Mouse (Mus musculus): ENCODE data around the gene Ppid.

Ppid gene

DNA sequence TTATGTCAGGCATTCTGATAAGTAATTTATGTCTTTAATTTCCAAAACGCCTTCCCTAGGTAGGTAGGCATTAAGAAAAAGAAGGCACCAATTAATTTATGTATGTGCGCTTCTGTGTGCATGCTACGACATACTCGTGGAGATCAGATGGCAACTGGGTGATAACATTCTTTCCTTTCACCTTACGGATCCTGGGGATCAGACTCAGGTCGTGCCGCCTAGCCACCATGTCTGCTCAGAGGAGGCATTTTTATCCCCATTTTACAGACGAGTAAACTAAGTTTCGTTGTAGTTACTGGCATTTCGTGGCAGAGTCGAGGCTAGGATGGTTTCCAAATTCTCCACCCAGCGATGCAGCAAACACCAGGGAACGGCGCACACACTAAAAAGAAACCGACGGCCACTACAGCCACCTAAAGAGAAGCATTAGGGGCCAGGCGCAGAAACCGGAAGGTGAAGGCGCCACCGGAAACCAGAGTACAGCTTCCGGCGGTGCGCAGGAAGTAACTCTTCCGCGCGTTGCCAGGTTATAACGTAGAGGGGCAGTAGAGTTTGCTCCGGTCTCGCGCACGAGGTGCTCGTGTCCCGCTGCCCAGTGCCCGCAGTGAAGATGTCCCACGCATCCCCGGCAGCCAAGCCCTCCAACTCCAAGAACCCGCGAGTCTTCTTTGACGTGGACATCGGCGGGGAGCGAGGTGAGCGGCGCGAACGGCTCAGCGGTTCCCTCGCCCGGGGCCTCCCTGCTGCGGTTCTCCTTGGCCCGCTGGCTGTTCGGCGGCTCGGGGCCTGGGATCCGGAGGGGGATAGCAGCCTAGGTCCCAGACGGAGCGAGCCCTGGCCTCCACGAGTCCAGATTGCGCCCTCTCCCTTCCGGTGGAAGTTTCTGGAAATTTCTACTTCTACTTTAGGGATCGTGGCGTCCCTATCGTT, at the start of gene Ppid:
Gene Ppid (plus strand): TSS at position 480 of the 930 bp plus-strand sequence.
- peak; percentile 82 for DNase-seq

DNA sequence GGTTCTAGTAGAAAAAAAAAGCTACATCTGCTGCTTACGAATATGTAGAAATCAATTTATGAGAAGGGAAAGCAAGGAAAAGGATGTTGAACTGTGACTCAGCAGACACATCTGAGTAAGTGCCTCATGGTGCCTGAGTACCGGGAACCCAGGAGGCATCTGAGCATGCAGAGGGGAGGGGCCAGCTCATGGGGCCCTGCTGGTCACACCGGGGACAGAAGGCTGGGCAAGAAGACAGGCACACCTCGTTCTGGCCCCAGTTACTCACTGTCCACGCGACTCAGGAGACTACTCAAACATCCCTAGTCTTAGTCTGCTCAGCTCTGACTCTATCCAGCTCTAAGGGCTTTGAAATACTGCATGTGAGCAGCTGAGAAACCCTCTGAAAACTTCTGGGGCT, 48.6 kb upstream of the Ppid start:
- no peak for DNase-seq

DNA sequence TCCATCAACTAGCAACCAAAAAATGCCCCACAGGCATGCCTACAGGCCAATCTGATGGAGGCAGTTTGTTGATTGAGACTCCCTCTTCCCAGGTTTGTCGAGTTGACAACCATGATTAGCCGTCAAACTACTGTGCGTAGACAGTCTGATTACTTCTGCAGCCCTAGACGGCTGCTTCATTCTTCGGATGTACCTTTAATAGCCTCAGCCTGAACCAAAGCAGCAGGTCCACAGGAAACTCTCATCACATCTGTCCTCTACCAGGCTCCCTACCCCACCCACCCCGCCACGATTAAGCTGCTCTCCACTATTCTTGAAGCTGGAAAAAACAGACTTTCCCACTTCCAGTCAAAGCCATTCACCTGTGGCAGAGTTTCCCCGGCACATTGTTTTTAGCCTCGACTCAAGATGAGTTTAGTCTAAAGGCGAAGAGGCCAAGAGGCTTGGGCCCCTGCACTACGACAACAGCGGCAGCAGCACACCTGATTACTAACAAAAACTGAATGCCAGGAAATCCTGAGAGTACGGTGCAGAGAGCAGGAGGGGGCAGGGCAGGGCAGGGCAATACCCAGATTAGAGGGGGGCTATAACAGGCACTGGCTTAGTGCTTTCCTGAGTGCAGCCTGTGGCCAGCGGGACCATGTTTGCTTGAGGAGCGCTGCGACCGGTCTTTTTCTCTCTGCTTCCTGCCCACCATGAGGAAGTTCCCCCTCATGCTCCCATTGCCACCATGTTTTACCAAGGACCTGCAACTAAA, 42.3 kb upstream of the Ppid start:
- DNase-seq: no peak

DNA sequence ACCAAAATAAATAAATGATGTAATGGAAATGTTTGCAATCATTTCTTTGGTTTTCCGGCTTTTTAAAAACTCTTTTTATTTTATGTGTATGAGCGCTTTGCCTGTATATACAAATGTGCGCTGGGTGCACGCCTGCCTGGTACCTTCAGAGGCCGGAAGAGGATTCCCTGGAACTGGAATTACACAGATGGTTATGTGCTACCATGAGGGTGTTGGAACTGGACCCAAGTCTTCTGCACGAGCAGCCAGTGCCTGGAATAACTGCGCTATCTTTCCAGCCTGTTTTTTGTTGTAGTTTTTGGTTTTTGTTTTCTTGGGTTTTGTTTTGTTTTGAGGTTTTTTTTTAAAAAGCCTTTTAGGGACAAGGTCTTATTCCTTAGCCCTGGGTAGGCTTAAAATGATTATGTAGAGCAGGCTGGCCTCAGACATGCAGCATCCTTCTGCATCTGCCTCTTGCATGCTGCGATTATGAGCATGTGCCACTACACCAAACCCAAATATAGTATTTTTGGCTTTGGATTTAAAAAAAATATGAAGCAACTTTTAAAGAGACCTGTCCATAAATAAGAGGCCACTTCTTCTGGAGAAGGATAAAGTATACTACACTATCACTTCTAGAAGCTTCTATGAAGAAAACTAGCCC, 41.3 kb upstream of the Ppid start:
- no peak for DNase-seq

DNA sequence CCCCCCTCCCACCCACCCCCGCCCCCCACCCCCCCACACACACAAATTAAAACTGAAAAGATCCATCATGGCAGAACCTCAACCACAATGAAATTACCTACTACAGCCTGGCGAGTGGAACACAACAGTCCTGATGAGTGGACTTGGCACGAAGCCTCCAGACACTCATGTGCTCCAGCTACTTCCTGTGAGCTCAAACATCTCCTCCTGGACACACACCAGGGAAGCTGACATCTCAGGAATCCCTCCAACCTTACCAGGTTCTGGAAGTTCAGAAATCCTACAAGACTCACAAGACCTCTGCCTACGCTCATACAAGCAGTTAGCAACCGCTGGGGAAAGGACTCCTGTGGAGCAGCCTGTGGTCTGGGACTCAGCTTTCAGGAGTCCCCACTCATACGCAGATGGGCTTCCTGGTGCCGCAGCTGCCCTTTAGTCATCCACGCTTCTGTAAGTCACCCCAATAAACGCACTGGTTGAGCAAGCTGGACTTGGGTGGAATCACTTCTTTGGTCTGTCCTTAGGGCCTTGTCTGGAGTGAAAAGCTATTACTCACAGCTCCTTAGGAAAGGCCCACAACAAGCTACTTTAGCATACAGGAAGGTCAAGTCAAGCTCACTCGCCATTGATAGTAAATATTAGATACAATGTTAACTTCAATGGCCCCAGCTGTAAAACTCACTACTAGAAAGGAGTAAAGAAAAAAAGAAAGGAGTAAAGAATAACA, 39.2 kb upstream of the Ppid start:
- DNase-seq: no peak

DNA sequence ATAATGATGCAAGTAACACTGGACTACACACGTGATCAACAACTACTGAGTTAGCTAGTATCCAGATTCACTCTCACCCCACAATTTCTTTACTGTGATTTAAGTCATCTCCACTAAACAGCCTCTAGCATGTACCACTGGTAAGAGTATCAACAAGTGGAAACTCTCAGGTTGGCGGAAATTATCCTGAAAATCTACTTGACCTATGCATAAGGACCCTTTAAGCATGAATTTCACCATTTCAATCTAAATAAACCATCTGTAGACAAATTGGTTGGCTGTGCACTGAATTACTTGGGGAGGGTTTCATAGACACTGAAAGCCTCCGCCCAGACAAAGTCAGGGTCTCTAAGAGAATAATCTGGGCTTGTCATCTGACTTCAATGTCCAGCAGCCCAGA, 37.4 kb upstream of the Ppid start:
- DNase-seq: no peak

DNA sequence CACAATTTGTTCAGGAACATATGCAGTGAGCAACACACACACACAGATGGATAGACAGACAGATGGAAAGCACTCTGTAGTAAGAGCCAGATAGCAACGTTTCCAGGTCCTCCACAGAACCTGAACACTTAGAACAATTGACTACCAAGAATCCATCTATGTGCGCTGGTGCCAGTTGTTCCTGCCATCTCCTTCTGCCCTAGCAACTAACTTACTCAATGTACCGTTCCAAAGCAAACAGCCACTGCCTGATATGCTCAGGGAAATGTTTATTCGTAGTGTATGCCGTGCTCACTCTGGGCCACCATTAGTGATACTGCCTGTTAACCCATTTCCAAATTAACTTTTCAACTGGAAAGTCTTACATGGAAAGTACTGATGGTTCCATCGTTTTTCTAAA, 36.1 kb upstream of the Ppid start:
- no peak for DNase-seq

DNA sequence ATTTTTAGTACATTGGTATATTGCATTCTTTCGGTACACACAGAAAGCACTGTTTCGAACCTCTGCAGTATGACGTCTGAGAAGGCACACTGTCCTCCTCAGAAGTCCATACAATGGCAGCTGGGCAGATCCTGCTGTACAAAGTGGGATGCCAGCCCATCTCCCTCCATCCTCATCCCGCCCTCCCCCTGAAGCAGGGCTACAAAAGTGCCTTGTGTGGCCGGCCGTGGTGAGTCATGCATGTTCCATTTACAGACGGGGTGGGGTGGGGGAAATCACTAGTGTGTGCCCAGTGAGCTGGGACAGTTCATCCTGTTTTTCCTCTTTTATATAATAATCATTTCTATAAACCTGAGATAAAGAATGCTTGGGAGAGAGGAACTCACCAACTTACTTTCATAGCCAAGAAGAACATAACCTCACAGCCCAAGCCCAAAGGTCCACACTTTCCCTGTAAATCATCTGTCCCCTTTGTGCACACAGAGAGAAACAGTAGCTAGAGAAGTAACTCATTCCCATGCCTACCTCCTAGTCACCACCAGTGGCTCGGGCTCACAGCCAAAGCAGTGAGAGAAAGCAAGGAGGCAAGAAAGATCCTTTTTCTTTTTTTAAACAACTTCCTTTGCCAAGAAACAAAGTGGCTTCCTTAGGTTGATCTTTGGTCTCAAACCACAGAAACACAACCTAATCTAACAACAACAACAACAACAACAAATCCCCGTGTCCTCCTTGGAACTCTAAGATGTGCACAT, 31.9 kb upstream of the Ppid start:
- DNase-seq: no peak

DNA sequence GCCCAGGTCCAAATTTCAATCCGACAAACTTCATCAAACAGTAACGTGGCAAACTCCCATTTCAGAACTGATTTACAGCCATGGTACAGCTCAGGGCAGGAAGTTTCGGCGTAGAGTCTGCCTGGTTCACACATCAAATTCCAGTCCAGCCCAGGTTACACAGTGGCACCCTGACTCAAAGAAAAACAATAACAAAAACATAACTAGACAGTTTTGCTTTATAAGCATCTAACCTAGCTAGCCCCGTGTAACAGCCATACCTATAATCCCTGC, 31.4 kb upstream of the Ppid start:
- DNase-seq: no peak

DNA sequence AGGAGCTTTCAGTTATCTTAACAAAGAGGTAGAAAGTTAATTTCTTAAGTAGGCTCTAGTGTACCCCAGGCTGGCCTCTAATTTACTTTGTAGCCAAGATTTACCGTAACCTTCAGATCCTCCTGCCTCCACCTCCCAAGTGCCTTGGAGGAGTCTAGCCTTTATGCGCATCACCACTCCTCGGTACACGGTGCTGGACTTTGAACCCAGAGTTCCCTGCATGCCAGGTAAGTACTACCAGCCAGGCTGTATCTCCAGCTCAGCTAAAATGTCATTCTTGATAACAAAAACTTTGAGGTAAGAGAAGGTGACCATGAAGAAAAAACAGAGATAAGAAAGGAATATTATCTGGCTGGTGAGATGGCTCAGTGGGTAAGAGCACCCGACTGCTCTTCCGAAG, 30.6 kb upstream of the Ppid start:
- DNase-seq: no peak

DNA sequence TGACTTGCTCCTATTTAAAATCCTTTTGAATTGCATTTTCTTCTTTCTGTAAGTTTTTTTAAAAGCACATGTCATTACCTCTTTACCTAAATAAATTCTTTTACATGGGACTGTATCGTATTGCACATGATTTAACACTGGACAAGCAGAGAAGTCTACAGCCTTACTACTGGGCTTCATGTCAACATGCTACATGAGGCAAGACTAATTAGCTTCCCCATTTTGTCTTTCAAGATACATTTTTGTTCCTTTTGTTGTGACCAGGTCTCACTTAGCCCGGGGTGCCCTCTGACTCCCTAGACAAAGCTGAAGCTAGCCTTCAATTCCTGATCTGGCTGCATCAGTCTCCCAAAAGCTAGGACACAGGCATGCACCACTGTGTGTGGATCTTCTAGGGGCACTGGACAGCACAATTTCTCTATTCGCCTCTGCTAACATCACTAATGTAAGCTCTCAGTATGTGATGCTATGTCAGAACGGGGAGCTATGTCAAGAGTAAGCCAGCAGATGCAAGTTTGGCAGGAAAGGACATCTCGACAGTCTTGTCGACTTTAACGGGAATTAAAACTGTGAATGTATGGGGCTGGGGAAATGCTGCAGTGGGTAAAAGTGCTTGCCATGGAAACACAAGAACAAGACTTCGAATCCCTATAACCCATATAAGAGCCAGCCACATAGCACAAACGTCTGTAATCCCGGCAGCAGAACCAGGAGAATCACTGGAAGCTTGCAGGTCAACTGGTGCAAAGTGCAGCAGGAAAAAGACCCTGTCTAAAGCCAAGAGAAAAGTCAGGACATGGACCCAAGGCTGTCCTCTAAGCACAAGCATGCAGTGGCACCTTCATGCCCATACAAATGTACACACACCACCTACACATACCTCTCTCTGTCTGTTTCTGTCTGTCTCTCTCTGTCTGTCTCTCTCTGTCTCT, 29.1 kb upstream of the Ppid start:
- no peak for DNase-seq

DNA sequence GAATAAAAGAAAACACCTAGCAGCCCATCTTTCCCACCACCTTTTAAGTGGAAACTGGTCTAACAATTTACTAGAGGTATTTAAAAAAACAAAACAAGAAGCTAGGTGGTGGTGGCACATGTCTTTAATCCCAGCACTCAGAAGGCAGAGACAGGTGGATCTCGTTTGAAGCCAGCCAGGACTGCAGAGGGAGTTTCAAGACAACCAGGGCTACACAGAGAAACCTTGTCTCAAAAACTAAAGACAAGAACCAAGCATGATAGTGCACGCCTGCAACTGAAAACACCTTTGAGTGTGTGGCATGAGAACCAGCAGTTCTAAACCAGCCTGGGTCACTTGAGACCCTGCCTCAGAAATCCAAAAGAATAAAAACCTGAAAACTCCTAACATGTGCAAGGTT, 27.6 kb upstream of the Ppid start:
- no peak for DNase-seq

DNA sequence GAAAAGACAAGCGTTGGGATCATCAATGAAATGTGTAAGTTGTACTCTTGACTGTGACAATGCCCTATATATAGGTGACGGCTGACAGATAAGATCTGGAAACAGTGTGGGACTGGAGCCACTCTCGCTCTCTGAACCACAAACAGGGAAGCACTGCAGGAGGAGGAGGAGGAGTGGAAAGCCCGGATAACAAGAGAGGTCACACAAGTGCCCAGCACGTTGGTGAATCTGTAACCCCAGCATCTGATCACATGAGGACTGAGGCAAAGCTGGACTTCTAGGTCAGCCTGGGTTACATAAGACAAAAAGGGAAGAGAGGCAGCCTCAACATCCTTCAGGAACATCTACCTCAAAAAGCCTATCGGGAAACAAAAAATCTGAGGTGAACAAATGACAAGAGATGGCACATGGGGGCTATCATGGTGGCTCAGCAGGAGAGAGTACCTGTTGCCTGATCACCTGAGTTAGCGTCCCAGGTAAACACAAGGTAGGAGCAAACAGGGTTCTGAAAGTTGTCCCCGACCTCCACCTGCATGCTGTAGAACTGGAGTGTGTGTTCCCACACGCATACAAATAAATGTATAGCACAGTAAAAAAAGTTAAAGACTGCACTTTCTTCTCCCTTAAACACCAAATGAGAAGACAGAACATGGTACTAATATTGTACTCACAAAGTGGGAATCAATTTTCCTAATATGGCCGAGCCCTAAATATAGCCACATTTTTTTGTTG, 26.1 kb upstream of the Ppid start:
- no peak for DNase-seq

DNA sequence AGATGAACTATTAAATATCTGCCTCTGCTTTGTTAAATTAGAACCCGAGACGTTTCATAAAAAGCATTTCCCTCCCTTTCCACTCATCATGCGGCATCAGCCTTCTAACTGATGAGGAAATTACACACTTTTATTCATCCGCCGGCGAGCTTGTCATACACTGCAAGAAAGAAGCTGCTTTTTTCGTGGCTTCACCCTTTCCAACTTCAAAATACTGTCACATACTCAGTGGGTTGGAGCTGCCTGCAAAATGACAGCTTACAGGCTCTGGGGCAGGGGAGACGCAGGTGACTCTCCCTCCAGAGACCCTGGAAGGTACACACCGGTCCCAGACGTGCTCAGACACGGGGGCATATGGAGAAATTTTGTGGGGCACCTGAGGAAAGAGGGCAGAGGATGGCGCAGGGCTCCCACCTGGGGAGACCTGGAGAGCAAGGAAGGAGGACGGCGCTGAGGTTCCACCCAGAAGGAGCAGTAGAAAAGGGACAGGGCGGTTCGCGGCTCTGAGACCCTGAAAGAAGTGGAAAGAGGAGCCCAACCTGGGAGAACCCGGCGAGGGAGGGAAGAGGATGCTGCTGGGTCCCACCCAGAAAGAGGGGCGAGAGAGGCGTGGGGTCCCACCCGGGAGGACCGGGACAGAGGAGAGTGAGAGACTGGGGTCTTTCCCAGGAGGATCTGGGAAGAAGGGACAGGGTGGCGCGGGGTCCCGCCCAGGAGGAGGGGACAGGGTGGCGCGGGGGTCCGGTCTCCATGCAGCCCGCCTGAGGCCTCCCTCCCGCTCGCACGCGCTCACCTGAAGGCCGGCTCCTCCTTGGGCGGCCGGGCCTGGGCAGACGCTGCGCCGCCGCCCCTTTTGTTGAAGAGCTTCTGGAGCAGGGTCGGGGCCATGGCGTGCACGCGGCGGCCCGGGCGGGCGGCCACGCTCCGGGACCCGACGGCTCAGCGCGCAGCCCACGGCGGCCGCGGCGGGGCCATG, 24.1 kb upstream of the Ppid start:
- DNase-seq: peak; percentile 42

DNA sequence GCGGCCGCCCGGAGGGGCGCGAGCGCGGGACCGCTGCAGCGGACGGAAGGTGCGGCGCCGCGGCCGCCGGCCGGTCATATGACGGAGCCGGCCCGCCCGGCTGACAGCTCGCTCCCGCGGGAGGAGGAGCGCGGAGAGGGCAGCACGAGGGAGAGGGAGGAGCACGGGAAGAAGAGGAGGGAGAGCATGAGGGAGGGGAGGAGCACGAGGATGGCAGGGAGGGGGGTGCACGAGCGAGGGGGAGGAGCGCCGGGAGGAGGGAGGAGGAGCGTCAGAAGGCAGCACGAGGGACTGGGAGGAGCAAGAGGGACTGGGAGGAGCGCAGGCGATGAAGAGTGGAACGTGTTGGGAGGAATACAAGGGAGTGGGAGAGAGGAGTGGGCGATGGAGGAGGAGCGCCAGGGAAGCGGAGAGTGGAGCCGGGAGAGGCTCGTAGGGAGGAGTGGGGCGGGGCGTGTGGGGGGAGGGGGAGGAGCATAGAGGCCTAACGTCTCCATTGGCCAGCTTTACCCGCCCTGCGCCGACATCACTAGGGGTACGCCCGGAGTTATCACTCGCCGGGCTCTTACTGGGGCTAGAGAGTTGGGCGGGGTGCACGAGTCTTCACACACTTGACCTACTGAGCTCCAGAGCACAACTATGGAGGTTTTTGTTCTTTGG, 23.3 kb upstream of the Ppid start, which contains the start of gene Fnip2:
Gene Fnip2 (minus strand): TSS at position 94 of the 660 bp plus-strand sequence.
- DNase-seq: peak; percentile 84

DNA sequence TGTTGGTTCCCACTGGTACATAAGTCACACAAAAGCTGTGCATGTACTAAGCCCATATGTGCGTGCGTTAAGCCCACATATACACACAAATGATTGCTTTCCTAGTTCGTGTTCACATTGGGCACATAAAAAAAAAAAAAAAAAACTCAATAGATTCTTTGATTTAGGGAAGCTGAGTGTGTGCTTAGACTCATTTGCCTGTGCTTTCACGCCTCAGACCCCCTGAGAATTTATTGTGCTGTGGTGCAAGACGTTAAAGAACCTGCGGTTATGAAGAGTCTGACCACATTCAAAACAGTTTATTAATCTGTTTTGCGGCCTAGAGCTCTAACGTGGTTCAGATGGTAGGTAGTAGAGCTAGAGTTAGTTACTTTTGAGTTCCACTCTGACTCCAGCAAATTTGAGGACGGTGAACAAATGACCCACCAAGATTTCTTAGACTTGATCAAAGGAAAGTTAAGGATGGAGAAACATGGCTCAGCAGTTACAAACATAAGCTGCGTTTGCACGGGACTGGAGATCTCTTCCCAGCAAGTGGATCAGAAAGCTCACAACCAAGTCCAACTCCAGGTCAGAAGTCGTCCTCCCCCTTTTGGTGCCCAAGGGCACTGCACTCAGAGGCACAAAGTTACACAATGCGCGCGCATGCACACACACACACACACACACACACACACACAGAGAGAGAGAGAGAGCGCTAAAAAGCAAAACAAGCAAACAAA, 22.4 kb upstream of the Ppid start:
- DNase-seq: no peak

DNA sequence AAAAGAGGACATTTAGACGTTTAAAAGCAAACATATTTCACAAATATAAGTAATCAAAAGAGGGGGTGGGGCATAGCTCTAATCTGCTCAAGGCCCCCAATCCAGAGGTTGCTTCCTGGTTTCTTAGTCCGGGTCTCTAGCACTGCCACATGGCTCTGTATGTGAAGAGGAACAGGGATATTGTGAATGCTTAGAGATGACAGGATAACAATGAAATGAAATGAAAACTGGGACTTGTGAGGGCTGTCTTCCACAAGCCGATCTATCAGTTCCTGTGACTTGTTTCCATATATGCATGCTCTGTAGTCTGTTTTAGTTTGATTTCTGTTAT, 21.8 kb upstream of the Ppid start:
- DNase-seq: no peak

DNA sequence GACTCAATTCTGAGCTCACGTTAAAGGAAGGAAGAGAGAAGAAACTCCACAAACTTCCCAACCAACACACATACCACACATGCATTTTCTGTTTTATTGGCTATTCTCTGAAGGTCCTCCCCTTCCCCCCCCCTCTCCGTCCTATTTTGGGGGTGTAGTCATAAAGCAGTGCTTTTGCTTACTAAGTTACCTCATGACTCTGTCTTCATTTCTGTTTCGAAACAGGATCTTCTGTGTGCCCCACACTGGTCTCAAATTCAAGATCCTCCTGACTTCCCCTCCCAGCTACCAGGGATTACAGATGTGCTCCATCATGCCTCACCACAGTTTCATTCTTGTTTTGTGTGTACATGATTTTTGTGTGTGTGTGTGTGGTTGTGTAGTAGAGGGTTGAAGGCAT, 18.7 kb upstream of the Ppid start:
- DNase-seq: no peak

All from thymus, postnatal 14 days (tissue).